Mouse (Mus musculus): ENCODE results near the gene Gm13283. TPM values are rescaled to one million over a fixed set of nuclear protein-coding genes. Genes with fewer than 3 reads are reported as not detected.
"Not testable (repeated sequence)": the region's sequence is repeated elsewhere in the genome, so short reads cannot be mapped to it uniquely, and the experiment has no call there.

Gene Gm13283
- polyA plus RNA-seq, 2 experiments = 0.21 to 0.24 TPM

GRCm38 (mm10) chr4:88742771-88743371, 17.0 kb upstream of the Gm13283 start:
- ATAC-seq (ENCODE audit: low FRiP score, low read depth) = no peak
- peaks cover 6% of the 10 kb centered on the region; the same call in 1 of the 2 replicates for H3K4me1 ChIP-seq (ENCODE audit: control insufficient read depth, insufficient read depth, low read length)
- no peak overlapping the region for H3K4me3 ChIP-seq (replicated peaks; ENCODE audit: low read length)
- H3K9ac ChIP-seq (ENCODE audit: low read depth, low read length, severe bottlenecking) = no peak overlapping the region
- no peaks in the 10 kb centered on the region for H3K27me3 ChIP-seq (ENCODE audit: control insufficient read depth, insufficient read depth, low read length)
- H3K36me3 ChIP-seq (ENCODE audit: control insufficient read depth, insufficient read depth, low read length) = no peaks in the 10 kb centered on the region
- 70% methylated on average over 7 of the region's 7 CpGs for WGBS
- TF ChIP-seq POLR2A (IDR thresholded peaks at IDR 0.05; ENCODE audit: borderline replicate concordance, extremely low read depth, insufficient read depth, insufficient read length) = no peak
- H3K4me2 ChIP-seq (replicated peaks; ENCODE audit: low read depth, low read length, severe bottlenecking) = no peak overlapping the region
- no peak overlapping the region for H3K27ac ChIP-seq (replicated peaks; ENCODE audit: low read depth, low read length)
- no peak for DNase-seq (ENCODE audit: low spot score)
- no peaks in the 10 kb centered on the region for H3K9me3 ChIP-seq (ENCODE audit: control insufficient read depth, low read length)

GRCm38 (mm10) chr4:88744207-88744606, 15.7 kb upstream of the Gm13283 start:
- Histone ChIP-seq H3K36me3 (ENCODE audit: control insufficient read depth, insufficient read depth, low read length) (no peaks in the 10 kb centered on the region), H3K4me1 (ENCODE audit: control insufficient read depth, insufficient read depth, low read length) (peaks cover 6% of the 10 kb centered on the region; the same call in 1 of the 2 replicates), H3K4me2 (replicated peaks; ENCODE audit: low read depth, low read length, severe bottlenecking) (no peak overlapping the region), H3K27me3 (ENCODE audit: control insufficient read depth, insufficient read depth, low read length) (no peaks in the 10 kb centered on the region), H3K9me3 (ENCODE audit: control insufficient read depth, low read length) (no peaks in the 10 kb centered on the region), H3K9ac (ENCODE audit: low read depth, low read length, severe bottlenecking) (no peak overlapping the region), H3K4me3 (replicated peaks; ENCODE audit: low read length) (no peak overlapping the region), H3K27ac (replicated peaks; ENCODE audit: low read depth, low read length) (no peak overlapping the region)
- 65% methylated on average over 3 of the region's 3 CpGs for WGBS
- DNase-seq (ENCODE audit: low spot score) (no peak), ATAC-seq (ENCODE audit: low FRiP score, low read depth) (no peak)
- no peak for TF ChIP-seq POLR2A (IDR thresholded peaks at IDR 0.05; ENCODE audit: borderline replicate concordance, extremely low read depth, insufficient read depth, insufficient read length)

- ATAC-seq (ENCODE audit: low FRiP score, low read depth) (no peak), DNase-seq (ENCODE audit: low spot score) (no peak)
- H3K36me3 ChIP-seq (ENCODE audit: control insufficient read depth, insufficient read depth, low read length) = no peaks in the 10 kb centered on the region
- H3K4me2 ChIP-seq (replicated peaks; ENCODE audit: low read depth, low read length, severe bottlenecking) = no peak overlapping the region
- peaks cover 6% of the 10 kb centered on the region; the same call in 1 of the 2 replicates for H3K4me1 ChIP-seq (ENCODE audit: control insufficient read depth, insufficient read depth, low read length)
- no peak overlapping the region for H3K27ac ChIP-seq (replicated peaks; ENCODE audit: low read depth, low read length)
- TF ChIP-seq POLR2A (IDR thresholded peaks at IDR 0.05; ENCODE audit: borderline replicate concordance, extremely low read depth, insufficient read depth, insufficient read length) = no peak
- no peak overlapping the region for H3K9ac ChIP-seq (ENCODE audit: low read depth, low read length, severe bottlenecking)
- no peaks in the 10 kb centered on the region for H3K27me3 ChIP-seq (ENCODE audit: control insufficient read depth, insufficient read depth, low read length)
- no peak overlapping the region for H3K4me3 ChIP-seq (replicated peaks; ENCODE audit: low read length)
- 19% methylated on average over 6 of the region's 6 CpGs for WGBS
- no peaks in the 10 kb centered on the region for H3K9me3 ChIP-seq (ENCODE audit: control insufficient read depth, low read length)
These were observed 10.0 kb upstream of the Gm13283 start for GRCm38 (mm10) chr4:88749926-88750325.

GRCm38 (mm10) chr4:88754818-88755340, 5.0 kb upstream of the Gm13283 start, which contains the start of gene Gm13271:
Gm13271 (plus strand) TSS chr4:88754868.
- not testable (repeated sequence) for ATAC-seq (ENCODE audit: low FRiP score, low read depth); H3K9ac ChIP-seq (ENCODE audit: low read depth, low read length, severe bottlenecking); H3K36me3 ChIP-seq (ENCODE audit: control insufficient read depth, insufficient read depth, low read length); H3K9me3 ChIP-seq (ENCODE audit: control insufficient read depth, low read length); DNase-seq (ENCODE audit: low spot score); H3K4me1 ChIP-seq (ENCODE audit: control insufficient read depth, insufficient read depth, low read length); H3K27me3 ChIP-seq (ENCODE audit: control insufficient read depth, insufficient read depth, low read length); H3K4me2 ChIP-seq (replicated peaks; ENCODE audit: low read depth, low read length, severe bottlenecking); H3K27ac ChIP-seq (replicated peaks; ENCODE audit: low read depth, low read length); H3K4me3 ChIP-seq (replicated peaks; ENCODE audit: low read length)
- 75% methylated on average over 14 of the region's 15 CpGs for WGBS

DNA sequence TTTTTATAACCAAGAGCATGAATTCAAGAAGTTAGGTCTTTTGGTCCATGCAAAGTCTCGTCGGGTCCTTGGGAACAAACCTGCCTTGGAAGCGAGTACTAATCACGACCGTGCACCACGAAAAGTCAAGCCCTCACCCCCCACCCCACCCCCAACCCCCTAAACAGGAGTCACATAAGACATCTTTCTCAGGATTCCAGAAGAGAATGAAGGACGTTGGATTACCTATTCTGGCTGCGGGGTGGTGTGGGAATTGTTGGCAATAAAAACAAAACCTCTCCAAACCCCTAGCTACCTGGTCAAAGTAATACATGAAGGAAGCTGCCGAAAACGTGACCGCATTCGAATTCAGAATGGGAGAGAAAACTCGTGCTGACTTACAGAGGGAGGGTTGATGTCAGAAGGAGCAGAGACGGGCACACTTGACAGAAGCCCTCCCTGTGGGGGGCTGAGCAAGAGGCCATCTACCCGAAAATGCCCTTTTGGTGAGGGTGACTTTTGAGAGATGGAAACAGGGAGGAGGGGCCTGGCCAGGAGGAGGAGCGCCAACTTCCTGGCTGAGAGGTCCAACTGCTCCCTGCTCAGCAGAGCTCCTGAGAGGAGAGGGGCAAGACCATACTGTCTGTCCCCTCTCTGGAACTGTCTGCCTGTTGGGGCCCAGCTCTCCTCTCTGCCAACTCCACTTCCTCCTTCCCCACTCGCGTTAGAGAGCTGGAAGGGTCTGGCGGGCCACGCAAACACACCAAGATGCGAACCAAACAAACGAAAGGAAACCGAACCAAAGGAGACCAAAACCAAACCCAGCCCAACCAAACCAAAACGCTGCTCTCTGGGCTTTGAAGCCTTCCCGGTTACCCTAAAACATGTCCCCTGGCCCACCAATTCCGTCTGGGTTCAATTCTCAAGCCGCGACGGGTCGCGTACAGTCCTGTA, 3.1 kb upstream of the Gm13283 start:
- peak overlapping the region; percentile 91 for H3K27ac ChIP-seq (replicated peaks; ENCODE audit: low read depth, low read length)
- DNase-seq (ENCODE audit: low spot score); H3K9me3 ChIP-seq (ENCODE audit: control insufficient read depth, low read length); H3K36me3 ChIP-seq (ENCODE audit: control insufficient read depth, insufficient read depth, low read length); H3K27me3 ChIP-seq (ENCODE audit: control insufficient read depth, insufficient read depth, low read length); H3K4me1 ChIP-seq (ENCODE audit: control insufficient read depth, insufficient read depth, low read length); ATAC-seq (ENCODE audit: low FRiP score, low read depth): not testable (repeated sequence)
- WGBS = 11% methylated on average over 28 of the region's 31 CpGs
- H3K4me3 ChIP-seq (replicated peaks; ENCODE audit: low read length) = peak overlapping the region; percentile 47
- peak overlapping the region; percentile 63 for H3K4me2 ChIP-seq (replicated peaks; ENCODE audit: low read depth, low read length, severe bottlenecking)
- H3K9ac ChIP-seq (ENCODE audit: low read depth, low read length, severe bottlenecking) = peak overlapping the region; percentile 68
